24 mouse cellular contexts compared by ENCODE assay signal in the genomic region with DNA sequence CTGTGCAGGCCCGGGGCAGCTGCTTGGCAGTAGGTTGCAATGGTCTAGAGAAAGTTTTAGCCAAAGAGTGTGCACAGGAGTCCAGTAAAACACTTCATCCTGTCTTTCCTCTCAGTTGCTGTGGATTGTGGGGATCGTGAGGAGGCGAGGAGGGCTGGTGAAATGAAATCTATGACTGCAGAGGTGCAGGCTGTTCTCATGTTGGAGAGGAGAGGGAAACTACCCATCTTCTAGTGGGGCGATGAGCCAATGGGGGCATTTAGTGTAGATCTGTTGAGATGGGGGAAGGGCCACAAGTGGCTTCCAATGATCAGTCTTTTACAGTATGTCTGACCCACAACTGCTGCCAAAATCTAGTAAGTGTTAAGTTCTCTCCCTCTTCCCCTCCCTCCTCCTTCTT.
DNase-seq lines count a peak whose midpoint lies in the region; ATAC-seq lines count a peak whose summit lies in the region.
"Had no signal": no experiment of that assay in that cellular context is flagged by ENCODE, and none has a peak within 500 bp of the region (broad histone marks: within the 10 kb centered on the region; RNA-seq: fewer than 3 reads in every experiment).

No protein-coding gene starts in this region.

- H3K4me2 ChIP-seq in hindbrain, embryonic 14.5 days (replicated peaks), result no peak overlapping the region
- no peak overlapping the region for H3K4me2 ChIP-seq in limb, embryonic 13.5 days (replicated peaks)
- no peak overlapping the region for H3K4me2 ChIP-seq in liver, embryonic 12.5 days
- H3K4me2 ChIP-seq: embryonic facial prominence, embryonic 13.5 days; forebrain, embryonic 12.5 days; forebrain, embryonic 15.5 days; heart, embryonic 13.5 days; hindbrain, embryonic 12.5 days; intestine, embryonic 15.5 days had no signal

- no peaks in the 10 kb centered on the region for H3K36me3 ChIP-seq in hindbrain, embryonic 10.5 days
- no peaks in the 10 kb centered on the region for H3K36me3 ChIP-seq in hindbrain, embryonic 14.5 days (replicated peaks; ENCODE audit: control insufficient read depth, insufficient read depth)
- H3K36me3 ChIP-seq in limb, embryonic 10.5 days, result no peaks in the 10 kb centered on the region
- H3K36me3 ChIP-seq in limb, embryonic 13.5 days, result no peaks in the 10 kb centered on the region
- no peaks in the 10 kb centered on the region for H3K36me3 ChIP-seq in liver, embryonic 12.5 days
- H3K36me3 ChIP-seq: embryonic facial prominence, embryonic 13.5 days; forebrain, embryonic 12.5 days; forebrain, embryonic 15.5 days; heart, embryonic 10.5 days; heart, embryonic 13.5 days; hindbrain, embryonic 12.5 days; intestine, embryonic 15.5 days had no signal

- H3K4me3 ChIP-seq in hindbrain, embryonic 10.5 days, result no peak overlapping the region
- H3K4me3 ChIP-seq in hindbrain, embryonic 14.5 days (replicated peaks; ENCODE audit: low read length), result no peak overlapping the region
- H3K4me3 ChIP-seq in limb, embryonic 10.5 days, result no peak overlapping the region
- H3K4me3 ChIP-seq in limb, embryonic 13.5 days, result no peak overlapping the region
- H3K4me3 ChIP-seq in liver, embryonic 12.5 days, result no peak overlapping the region
- H3K4me3 ChIP-seq: embryonic facial prominence, embryonic 13.5 days; erythroblast, embryonic 14.5 days; forebrain, embryonic 12.5 days; forebrain, embryonic 15.5 days; heart, adult 2 months; heart, embryonic 10.5 days; heart, embryonic 13.5 days; hindbrain, embryonic 12.5 days; intestine, embryonic 15.5 days had no signal

- H3K9ac ChIP-seq in hindbrain, embryonic 14.5 days, result no peak overlapping the region
- H3K9ac ChIP-seq in limb, embryonic 13.5 days, result no peak overlapping the region
- H3K9ac ChIP-seq in liver, embryonic 12.5 days, result no peak overlapping the region
- H3K9ac ChIP-seq: embryonic facial prominence, embryonic 13.5 days; forebrain, embryonic 12.5 days; forebrain, embryonic 15.5 days; heart, embryonic 13.5 days; hindbrain, embryonic 12.5 days; intestine, embryonic 15.5 days had no signal

- H3K27me3 ChIP-seq in hindbrain, embryonic 10.5 days (ENCODE audit: insufficient read depth, poor library complexity, severe bottlenecking), result no peaks in the 10 kb centered on the region
- H3K27me3 ChIP-seq in hindbrain, embryonic 14.5 days (ENCODE audit: control insufficient read depth, insufficient read depth, low read length), result no peaks in the 10 kb centered on the region
- H3K27me3 ChIP-seq in limb, embryonic 10.5 days (ENCODE audit: low read depth, poor library complexity, severe bottlenecking), result no peaks in the 10 kb centered on the region
- no peaks in the 10 kb centered on the region for H3K27me3 ChIP-seq in limb, embryonic 13.5 days
- H3K27me3 ChIP-seq in liver, embryonic 12.5 days (replicated peaks), result no peaks in the 10 kb centered on the region
- H3K27me3 ChIP-seq: embryonic facial prominence, embryonic 13.5 days; forebrain, embryonic 12.5 days; forebrain, embryonic 15.5 days; heart, embryonic 13.5 days; hindbrain, embryonic 12.5 days; intestine, embryonic 15.5 days had no signal

- peaks cover 10% of the 10 kb centered on the region; the same call in 1 of the 2 replicates for H3K4me1 ChIP-seq in hindbrain, embryonic 10.5 days (replicated peaks)
- no peaks in the 10 kb centered on the region for H3K4me1 ChIP-seq in hindbrain, embryonic 14.5 days (replicated peaks; ENCODE audit: control insufficient read depth, insufficient read depth, low read length)
- H3K4me1 ChIP-seq in limb, embryonic 10.5 days, result peaks cover 9% of the 10 kb centered on the region
- H3K4me1 ChIP-seq in limb, embryonic 13.5 days, result peaks cover 30% of the 10 kb centered on the region
- no peaks in the 10 kb centered on the region for H3K4me1 ChIP-seq in liver, embryonic 12.5 days
- H3K4me1 ChIP-seq: forebrain, embryonic 15.5 days; heart, embryonic 10.5 days; heart, embryonic 13.5 days; hindbrain, embryonic 12.5 days; intestine, embryonic 15.5 days had no signal

- WGBS in hindbrain, embryonic 10.5 days, result 88% methylated on average over 4 of the region's 4 CpGs
- 91% methylated on average over 4 of the region's 4 CpGs for WGBS in hindbrain, embryonic 14.5 days
- 90% methylated on average over 4 of the region's 4 CpGs for WGBS in limb, embryonic 10.5 days
- 56% methylated on average over 4 of the region's 4 CpGs for WGBS in limb, embryonic 13.5 days
- WGBS in liver, embryonic 12.5 days (ENCODE audit: insufficient replicate concordance), result 71% methylated on average over 4 of the region's 4 CpGs

- ATAC-seq in hindbrain, embryonic 14.5 days (ENCODE audit: low FRiP score), result no peak
- ATAC-seq in limb, embryonic 13.5 days (ENCODE audit: low FRiP score, low read depth), result peak; percentile 37; the same call in 1 of the 2 replicates
- ATAC-seq in liver, embryonic 12.5 days, result no peak
- ATAC-seq: CD4-positive, CD25-positive, alpha-beta regulatory T cell, adult 4 months; forebrain, embryonic 15.5 days; hindbrain, embryonic 16.5 days; intestine, embryonic 15.5 days had no signal

- no peaks in the 10 kb centered on the region for H3K9me3 ChIP-seq in hindbrain, embryonic 10.5 days
- H3K9me3 ChIP-seq in hindbrain, embryonic 14.5 days (ENCODE audit: control insufficient read depth, low read length), result no peaks in the 10 kb centered on the region
- no peaks in the 10 kb centered on the region for H3K9me3 ChIP-seq in limb, embryonic 10.5 days (replicated peaks)
- no peaks in the 10 kb centered on the region for H3K9me3 ChIP-seq in limb, embryonic 13.5 days
- H3K9me3 ChIP-seq in liver, embryonic 12.5 days (replicated peaks), result no peaks in the 10 kb centered on the region
- H3K9me3 ChIP-seq: embryonic facial prominence, embryonic 13.5 days; forebrain, embryonic 12.5 days; forebrain, embryonic 15.5 days; heart, embryonic 10.5 days; heart, embryonic 13.5 days; hindbrain, embryonic 12.5 days; intestine, embryonic 15.5 days had no signal

- DNase-seq in hindbrain, embryonic 10.5 days (ENCODE audit: low spot score), result no peak
- no peak for DNase-seq in hindbrain, embryonic 14.5 days (ENCODE audit: low spot score)
- DNase-seq in limb, embryonic 10.5 days (ENCODE audit: low spot score), result no peak
- DNase-seq in adrenal gland, adult 2 months, result no peak
- DNase-seq: adrenal gland, adult 8-10 months; adrenal gland, postnatal 25 days; cerebellum, adult 18-20 months; cerebellum, adult 9-10 months; cerebellum, postnatal 14 days; heart, adult 2 months; heart, postnatal 14 days; heart, postnatal 4 days had no signal

- peak overlapping the region; percentile 12; the same call in 1 of the 2 replicates for H3K27ac ChIP-seq in hindbrain, embryonic 10.5 days
- no peak overlapping the region for H3K27ac ChIP-seq in hindbrain, embryonic 14.5 days
- 0 out of 2 replicates have a peak overlapping the region, but pooled peaks have one; percentile 19 for H3K27ac ChIP-seq in limb, embryonic 10.5 days
- H3K27ac ChIP-seq in limb, embryonic 13.5 days, result peak overlapping the region; percentile 3; the same call in 1 of the 2 replicates
- no peak overlapping the region for H3K27ac ChIP-seq in liver, embryonic 12.5 days
- H3K27ac ChIP-seq: embryonic facial prominence, embryonic 13.5 days; forebrain, embryonic 12.5 days; forebrain, embryonic 15.5 days; heart, adult 2 months; heart, embryonic 10.5 days; heart, embryonic 13.5 days; hindbrain, embryonic 12.5 days; intestine, embryonic 15.5 days had no signal

Comparison
In these comparisons a context has a peak if more than half of its experiments do, and no peak if none do; other contexts are left out.
1. H3K27ac ChIP-seq: peak in hindbrain, embryonic 10.5 days (single experiment), limb, embryonic 10.5 days (single experiment) and limb, embryonic 13.5 days (single experiment); none in hindbrain, embryonic 14.5 days (single experiment) and liver, embryonic 12.5 days (single experiment).